Mouse (Mus musculus): ENCODE results near the gene Fam3c.
A peak's percentile ranks its signal among the peaks of the same experiment; 100 is the strongest.

Gene Fam3c

GRCm38 (mm10) chr6:22351551-22351950 lies 4.5 kb downstream of the Fam3c start:
- DNase-seq, result no peak

GRCm38 (mm10) chr6:22350239-22350571 lies 5.8 kb downstream of the Fam3c start:
- DNase-seq, result no peak

- DNase-seq, result no peak
These were observed 6.4 kb downstream of the Fam3c start for GRCm38 (mm10) chr6:22349531-22350238.

- DNase-seq, result no peak
These were observed 7.1 kb downstream of the Fam3c start for GRCm38 (mm10) chr6:22348975-22349374.

GRCm38 (mm10) chr6:22348130-22348529 lies 7.9 kb downstream of the Fam3c start:
- no peak for DNase-seq

- DNase-seq, result no peak
These were observed 8.7 kb downstream of the Fam3c start for GRCm38 (mm10) chr6:22347132-22347902.

GRCm38 (mm10) chr6:22344443-22344842 lies 11.6 kb downstream of the Fam3c start:
- no peak for DNase-seq

GRCm38 (mm10) chr6:22343706-22344105 lies 12.3 kb downstream of the Fam3c start:
- no peak for DNase-seq

GRCm38 (mm10) chr6:22343292-22343691 lies 12.8 kb downstream of the Fam3c start:
- DNase-seq, result no peak

- no peak for DNase-seq
These were observed 15.3 kb downstream of the Fam3c start for GRCm38 (mm10) chr6:22340779-22341178.

- no peak for DNase-seq
These were observed 16.1 kb downstream of the Fam3c start for GRCm38 (mm10) chr6:22339763-22340542.

GRCm38 (mm10) chr6:22332548-22332947 lies 23.5 kb downstream of the Fam3c start:
- no peak for DNase-seq

- peak; percentile 29 for DNase-seq
These were observed 25.7 kb downstream of the Fam3c start for GRCm38 (mm10) chr6:22330169-22330960.

- no peak for DNase-seq
These were observed 28.1 kb downstream of the Fam3c start for GRCm38 (mm10) chr6:22327931-22328330.

GRCm38 (mm10) chr6:22327091-22327490 lies 29.0 kb downstream of the Fam3c start:
- DNase-seq, result no peak

- DNase-seq, result no peak
These were observed 29.8 kb downstream of the Fam3c start for GRCm38 (mm10) chr6:22326289-22326688.

- DNase-seq, result peak; percentile 84
These were observed 30.5 kb downstream of the Fam3c start for GRCm38 (mm10) chr6:22325364-22326072.

- DNase-seq, result no peak
These were observed 58.0 kb downstream of the Fam3c start for GRCm38 (mm10) chr6:22298059-22298458.

GRCm38 (mm10) chr6:22297028-22297427 lies 59.0 kb downstream of the Fam3c start:
- DNase-seq, result no peak

- no peak for DNase-seq
These were observed 62.1 kb downstream of the Fam3c start for GRCm38 (mm10) chr6:22293922-22294321.

GRCm38 (mm10) chr6:22292056-22292455 lies 64.0 kb downstream of the Fam3c start:
- no peak for DNase-seq

- DNase-seq, result no peak
These were observed 65.3 kb downstream of the Fam3c start for GRCm38 (mm10) chr6:22290790-22291189.

All from lung, postnatal 10 days (tissue).